Mouse (Mus musculus): ENCODE measurements around the gene Usp46. TPM values are rescaled to one million over a fixed set of nuclear protein-coding genes. Genes with fewer than 3 reads are reported as not detected.
"Not testable (repeated sequence)": the region's sequence is repeated elsewhere in the genome, so short reads cannot be mapped to it uniquely, and the experiment has no call there.

Usp46 gene
- total RNA-seq, 1 experiment, result 13.8 TPM

DNA sequence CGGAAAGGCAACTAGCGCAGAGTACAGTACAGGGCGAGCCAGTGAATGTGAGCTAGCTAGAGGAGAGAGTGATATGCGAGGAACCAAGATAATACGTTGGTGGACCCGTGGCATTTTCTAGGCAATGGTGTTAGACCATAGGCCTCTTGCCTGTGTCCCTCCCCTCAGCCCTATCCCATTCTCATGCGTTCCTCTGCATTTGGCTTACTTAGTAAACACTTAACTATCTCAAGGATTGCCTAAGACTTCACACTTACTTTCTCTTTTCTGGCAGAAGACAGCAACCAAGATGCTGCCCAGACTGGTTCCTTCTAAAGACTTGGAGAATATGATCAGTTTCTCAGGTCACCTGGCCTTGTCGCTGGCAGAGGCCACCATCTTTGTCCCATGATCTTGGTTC is 98.9 kb downstream of the Usp46 start:
- Histone ChIP-seq H3K4me3 (ENCODE audit: insufficient read depth in 1 of 2, low read depth in 1 of 2, low read length in 2 of 2, poor library complexity in 1 of 2, severe bottlenecking in 1 of 2) (no peak overlapping the region), H3K36me3 (ENCODE audit: control insufficient read depth, insufficient read depth, low read length, poor library complexity, severe bottlenecking) (no peaks in the 10 kb centered on the region), H3K9me3 (ENCODE audit: control insufficient read depth, insufficient read depth, low read depth, low read length) (no peaks in the 10 kb centered on the region), H3K9ac (ENCODE audit: insufficient read depth, low read depth, low read length, poor library complexity, severe bottlenecking) (no peak overlapping the region), H3K4me1 (ENCODE audit: control insufficient read depth in 2 of 2, insufficient read depth in 2 of 2, low read length in 2 of 2, poor library complexity in 1 of 2) (no peaks in the 10 kb centered on the region), H3K27ac (ENCODE audit: insufficient read depth, low read depth, low read length, poor library complexity, severe bottlenecking) (no peak overlapping the region)
- DNase-seq (ENCODE audit: low read depth, low spot score), result no peak
- TF ChIP-seq HCFC1 (IDR thresholded peaks at IDR 0.05; ENCODE audit: borderline replicate concordance, insufficient read depth, low read length) (no peak), CHD2 (IDR thresholded peaks at IDR 0.05; ENCODE audit: low read depth, low read length) (no peak), ZNF384 (IDR thresholded peaks at IDR 0.05; ENCODE audit: low read depth, low read length) (no peak), MAFK (IDR thresholded peaks at IDR 0.05; ENCODE audit: insufficient read depth, low read depth, low read length) (no peak), ZC3H11A (IDR thresholded peaks at IDR 0.05; ENCODE audit: borderline replicate concordance, low read depth, low read length) (no peak)
- in situ Hi-C loops (cut with MboI; ENCODE audit: low sequenced_read_pairs in 2 of 2, unreplicated experiment in 2 of 2), result no loop called here

DNA sequence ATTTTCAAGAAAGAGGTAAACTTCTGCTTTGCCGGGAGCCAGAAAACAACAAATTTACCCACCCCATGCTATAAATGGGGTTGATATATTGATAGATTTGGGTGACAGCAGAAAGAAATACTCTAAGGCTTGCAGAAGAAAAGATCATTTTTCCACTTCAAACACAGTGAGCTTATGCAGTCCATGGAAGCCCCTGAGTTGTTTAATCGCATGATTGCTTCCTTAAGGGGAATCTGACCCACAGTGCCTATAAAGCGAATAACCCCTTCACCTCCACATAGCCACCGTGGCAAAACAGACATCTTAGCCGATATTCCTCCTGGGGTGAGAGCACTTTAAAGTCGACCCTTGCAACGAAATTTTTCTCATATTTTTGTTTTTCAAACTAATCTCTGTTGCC is 108.5 kb downstream of the Usp46 start:
- Histone ChIP-seq H3K27ac (ENCODE audit: insufficient read depth, low read depth, low read length, poor library complexity, severe bottlenecking) (no peak overlapping the region), H3K4me1 (ENCODE audit: control insufficient read depth in 2 of 2, insufficient read depth in 2 of 2, low read length in 2 of 2, poor library complexity in 1 of 2) (no peaks in the 10 kb centered on the region), H3K9ac (ENCODE audit: insufficient read depth, low read depth, low read length, poor library complexity, severe bottlenecking) (no peak overlapping the region), H3K9me3 (ENCODE audit: control insufficient read depth, insufficient read depth, low read depth, low read length) (no peaks in the 10 kb centered on the region), H3K36me3 (ENCODE audit: control insufficient read depth, insufficient read depth, low read length, poor library complexity, severe bottlenecking) (no peaks in the 10 kb centered on the region), H3K4me3 (ENCODE audit: insufficient read depth in 1 of 2, low read depth in 1 of 2, low read length in 2 of 2, poor library complexity in 1 of 2, severe bottlenecking in 1 of 2) (no peak overlapping the region)
- no peak for DNase-seq (ENCODE audit: low read depth, low spot score)
- in situ Hi-C loops (cut with MboI; ENCODE audit: low sequenced_read_pairs in 2 of 2, unreplicated experiment in 2 of 2), result no loop called here
- TF ChIP-seq ZC3H11A (IDR thresholded peaks at IDR 0.05; ENCODE audit: borderline replicate concordance, low read depth, low read length) (no peak), HCFC1 (IDR thresholded peaks at IDR 0.05; ENCODE audit: borderline replicate concordance, insufficient read depth, low read length) (no peak), CHD2 (IDR thresholded peaks at IDR 0.05; ENCODE audit: low read depth, low read length) (no peak), MAFK (IDR thresholded peaks at IDR 0.05; ENCODE audit: insufficient read depth, low read depth, low read length) (no peak), ZNF384 (IDR thresholded peaks at IDR 0.05; ENCODE audit: low read depth, low read length) (no peak)

DNA sequence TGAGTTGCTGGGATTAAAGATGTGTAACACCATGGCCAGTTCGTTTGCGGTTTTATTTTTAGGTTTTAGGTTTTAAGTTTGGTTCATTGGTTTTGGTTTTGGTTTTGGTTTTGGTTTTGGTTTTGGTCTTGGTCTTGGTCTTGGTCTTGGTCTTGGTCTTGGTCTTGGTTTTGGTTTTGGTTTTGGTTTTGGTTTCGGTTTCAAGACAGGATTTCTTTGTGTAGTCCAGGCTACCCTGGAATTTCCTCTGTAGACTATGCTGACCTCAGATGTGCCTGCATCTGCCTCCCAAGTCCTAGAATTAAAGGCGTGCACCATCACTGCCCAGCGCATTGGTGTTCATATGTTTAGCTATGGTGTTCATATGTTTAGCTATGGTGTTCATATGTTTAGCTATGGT is 109.6 kb downstream of the Usp46 start:
- in situ Hi-C loops (cut with MboI; ENCODE audit: low sequenced_read_pairs in 2 of 2, unreplicated experiment in 2 of 2); DNase-seq (ENCODE audit: low read depth, low spot score); H3K9me3 ChIP-seq (ENCODE audit: control insufficient read depth, insufficient read depth, low read depth, low read length); H3K27ac ChIP-seq (ENCODE audit: insufficient read depth, low read depth, low read length, poor library complexity, severe bottlenecking); H3K4me3 ChIP-seq (ENCODE audit: insufficient read depth in 1 of 2, low read depth in 1 of 2, low read length in 2 of 2, poor library complexity in 1 of 2, severe bottlenecking in 1 of 2); H3K36me3 ChIP-seq (ENCODE audit: control insufficient read depth, insufficient read depth, low read length, poor library complexity, severe bottlenecking); H3K9ac ChIP-seq (ENCODE audit: insufficient read depth, low read depth, low read length, poor library complexity, severe bottlenecking); H3K4me1 ChIP-seq (ENCODE audit: control insufficient read depth in 2 of 2, insufficient read depth in 2 of 2, low read length in 2 of 2, poor library complexity in 1 of 2): not testable (repeated sequence)

DNA sequence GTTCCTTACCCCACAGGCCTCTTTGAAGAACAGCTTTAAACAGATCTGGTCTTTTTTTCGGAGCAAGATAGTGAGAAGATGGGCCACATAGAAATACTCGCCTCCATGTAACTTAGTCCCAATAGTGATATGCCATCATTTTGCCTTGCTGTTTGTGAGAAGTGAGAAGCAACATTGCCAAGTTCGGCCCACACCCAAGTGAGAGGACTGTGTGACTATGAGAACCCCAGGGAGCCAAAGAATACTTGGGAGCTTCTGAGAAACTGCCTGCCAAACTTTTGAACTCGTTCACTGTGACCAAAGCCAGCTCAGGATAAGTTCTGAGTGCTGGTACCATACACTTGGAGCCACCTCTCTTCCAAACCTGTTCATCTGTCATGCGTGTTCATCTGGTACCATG is 110.1 kb downstream of the Usp46 start:
- in situ Hi-C loops (cut with MboI; ENCODE audit: low sequenced_read_pairs in 2 of 2, unreplicated experiment in 2 of 2), result no loop called here
- Histone ChIP-seq H3K4me3 (ENCODE audit: insufficient read depth in 1 of 2, low read depth in 1 of 2, low read length in 2 of 2, poor library complexity in 1 of 2, severe bottlenecking in 1 of 2) (no peak overlapping the region), H3K9ac (ENCODE audit: insufficient read depth, low read depth, low read length, poor library complexity, severe bottlenecking) (no peak overlapping the region), H3K36me3 (ENCODE audit: control insufficient read depth, insufficient read depth, low read length, poor library complexity, severe bottlenecking) (no peaks in the 10 kb centered on the region), H3K4me1 (ENCODE audit: control insufficient read depth in 2 of 2, insufficient read depth in 2 of 2, low read length in 2 of 2, poor library complexity in 1 of 2) (no peaks in the 10 kb centered on the region), H3K27ac (ENCODE audit: insufficient read depth, low read depth, low read length, poor library complexity, severe bottlenecking) (no peak overlapping the region), H3K9me3 (ENCODE audit: control insufficient read depth, insufficient read depth, low read depth, low read length) (no peaks in the 10 kb centered on the region)
- no peak for DNase-seq (ENCODE audit: low read depth, low spot score)
- no peak for TF ChIP-seq CHD2 (IDR thresholded peaks at IDR 0.05; ENCODE audit: low read depth, low read length)
- TF ChIP-seq ZNF384 (IDR thresholded peaks at IDR 0.05; ENCODE audit: low read depth, low read length), result no peak
- no peak for TF ChIP-seq HCFC1 (IDR thresholded peaks at IDR 0.05; ENCODE audit: borderline replicate concordance, insufficient read depth, low read length)
- TF ChIP-seq ZC3H11A (IDR thresholded peaks at IDR 0.05; ENCODE audit: borderline replicate concordance, low read depth, low read length), result no peak
- no peak for TF ChIP-seq MAFK (IDR thresholded peaks at IDR 0.05; ENCODE audit: insufficient read depth, low read depth, low read length)

DNA sequence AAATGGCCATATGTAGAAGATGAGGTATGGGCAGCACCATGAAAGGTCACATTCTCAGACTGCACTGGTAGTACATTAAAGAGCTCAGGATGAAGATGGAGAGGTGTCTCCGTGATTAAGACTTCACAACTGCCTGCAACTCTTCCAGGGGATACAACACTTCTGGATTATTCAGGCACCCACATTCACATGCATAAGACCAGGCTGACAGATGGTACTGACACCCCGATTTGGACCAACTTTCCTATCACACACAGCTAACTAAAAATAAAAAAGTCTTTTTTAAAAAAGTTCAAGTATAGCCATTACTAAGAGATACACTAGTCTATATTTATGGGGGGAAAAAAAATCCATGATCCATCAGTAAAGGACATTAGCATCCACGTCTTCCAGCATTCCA is 112.5 kb downstream of the Usp46 start:
- no peak for DNase-seq (ENCODE audit: low read depth, low spot score)
- Histone ChIP-seq H3K4me3 (ENCODE audit: insufficient read depth in 1 of 2, low read depth in 1 of 2, low read length in 2 of 2, poor library complexity in 1 of 2, severe bottlenecking in 1 of 2) (no peak overlapping the region), H3K36me3 (ENCODE audit: control insufficient read depth, insufficient read depth, low read length, poor library complexity, severe bottlenecking) (no peaks in the 10 kb centered on the region), H3K9me3 (ENCODE audit: control insufficient read depth, insufficient read depth, low read depth, low read length) (no peaks in the 10 kb centered on the region), H3K27ac (ENCODE audit: insufficient read depth, low read depth, low read length, poor library complexity, severe bottlenecking) (no peak overlapping the region), H3K4me1 (ENCODE audit: control insufficient read depth in 2 of 2, insufficient read depth in 2 of 2, low read length in 2 of 2, poor library complexity in 1 of 2) (no peaks in the 10 kb centered on the region), H3K9ac (ENCODE audit: insufficient read depth, low read depth, low read length, poor library complexity, severe bottlenecking) (no peak overlapping the region)
- TF ChIP-seq HCFC1 (IDR thresholded peaks at IDR 0.05; ENCODE audit: borderline replicate concordance, insufficient read depth, low read length) (no peak), MAFK (IDR thresholded peaks at IDR 0.05; ENCODE audit: insufficient read depth, low read depth, low read length) (no peak), ZNF384 (IDR thresholded peaks at IDR 0.05; ENCODE audit: low read depth, low read length) (no peak), ZC3H11A (IDR thresholded peaks at IDR 0.05; ENCODE audit: borderline replicate concordance, low read depth, low read length) (no peak), CHD2 (IDR thresholded peaks at IDR 0.05; ENCODE audit: low read depth, low read length) (no peak)
- in situ Hi-C loops (cut with MboI; ENCODE audit: low sequenced_read_pairs in 2 of 2, unreplicated experiment in 2 of 2), result no loop called here
